Mouse (Mus musculus) megakaryocyte, embryonic 14.5 days (primary cell): ENCODE results near the gene Fzd2.

ENCODE experiments used
- FLI1 ChIP-seq: IDR thresholded peaks from 2 replicates; pipeline ENCODE4 v1.6.1; 2012; ENCODE audit warnings: low read length, inconsistent platforms, mixed read lengths
- GATA1 ChIP-seq: IDR thresholded peaks from 3 replicates; pipeline ENCODE4 v1.6.1; 2012; ENCODE audit warnings: mixed read lengths, low read length, inconsistent platforms, borderline replicate concordance

DNA sequence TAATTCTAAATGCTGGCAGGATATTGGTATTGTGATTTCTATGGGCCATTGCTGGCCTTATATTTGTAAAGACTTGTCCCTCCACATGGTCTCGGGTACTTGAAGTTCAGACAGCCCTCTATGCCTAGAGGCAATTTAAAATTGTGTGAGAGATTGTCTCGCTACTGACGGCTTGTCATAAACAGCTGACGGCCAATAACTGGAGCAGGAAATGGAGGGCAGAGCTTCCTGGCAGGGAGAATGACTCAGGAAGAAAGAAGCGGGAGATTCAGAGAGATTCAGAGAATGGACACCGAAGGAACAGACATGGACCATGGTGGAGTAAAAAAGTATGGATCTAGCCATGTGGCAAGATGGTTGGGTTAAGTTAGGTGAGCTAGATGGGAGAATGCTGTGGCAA is 52.7 kb downstream of the Fzd2 start:
- no peak for TF ChIP-seq GATA1
- TF ChIP-seq FLI1: no peak
